Mouse (Mus musculus) CD4-positive, CD25-positive, alpha-beta regulatory T cell, adult 4 months (primary cell): ENCODE data around the gene Slc25a24. TPM values are rescaled to one million over a fixed set of nuclear protein-coding genes. Genes with fewer than 3 reads are reported as not detected.
A peak's percentile ranks its signal among the peaks of the same experiment; 100 is the strongest.

Experiments used
- ATAC-seq: one replicate; pipeline ENCODE4 v1.8.0; 2017
- polyA plus RNA-seq, 2 experiments: library from polyadenylated mRNA; unstranded; fragments of 100-300 nt; shearing (Covaris generic); gene quantifications; one replicate each; pipeline ENCODE4 v1.2.1; 2017

The Slc25a24 gene
- 10 to 100 TPM; 14.0 to 16.8 TPM for polyA plus RNA-seq

GRCm38 (mm10) chr3:109122641-109123530, at the start of gene Slc25a24:
TSS of gene Slc25a24 (plus strand) at chr3:109123149.
- ATAC-seq = peak; percentile 70

GRCm38 (mm10) chr3:109080169-109080568, 42.8 kb upstream of the Slc25a24 start, which contains the start of gene Slc25a54:
TSS of gene Slc25a54 (plus strand) at chr3:109080469.
- no peak for ATAC-seq

- no peak for ATAC-seq
These were observed 38.5 kb upstream of the Slc25a24 start for GRCm38 (mm10) chr3:109084418-109084817.

GRCm38 (mm10) chr3:109088460-109088859, 34.5 kb upstream of the Slc25a24 start:
- ATAC-seq = no peak

- no peak for ATAC-seq
These were observed 18.2 kb upstream of the Slc25a24 start for GRCm38 (mm10) chr3:109104702-109105101.

- no peak for ATAC-seq
These were observed 5.8 kb upstream of the Slc25a24 start for GRCm38 (mm10) chr3:109117136-109117535.

GRCm38 (mm10) chr3:109119562-109119961, 3.4 kb upstream of the Slc25a24 start:
- no peak for ATAC-seq

GRCm38 (mm10) chr3:109119973-109120372, 3.0 kb upstream of the Slc25a24 start:
- ATAC-seq = no peak

- ATAC-seq = no peak
These were observed 607 bp downstream of the Slc25a24 start for GRCm38 (mm10) chr3:109123531-109123981.

GRCm38 (mm10) chr3:109124091-109124490, 1.1 kb downstream of the Slc25a24 start:
- ATAC-seq = peak; percentile 65

GRCm38 (mm10) chr3:109125531-109125930, 2.6 kb downstream of the Slc25a24 start:
- ATAC-seq = no peak

- ATAC-seq = no peak
These were observed 6.8 kb downstream of the Slc25a24 start for GRCm38 (mm10) chr3:109129768-109130167.

GRCm38 (mm10) chr3:109132966-109133365, 10.0 kb downstream of the Slc25a24 start:
- no peak for ATAC-seq

GRCm38 (mm10) chr3:109134036-109134435, 11.1 kb downstream of the Slc25a24 start:
- ATAC-seq = no peak

GRCm38 (mm10) chr3:109135352-109135751, 12.4 kb downstream of the Slc25a24 start:
- ATAC-seq = no peak

GRCm38 (mm10) chr3:109152561-109152960, 29.6 kb downstream of the Slc25a24 start:
- ATAC-seq = no peak

GRCm38 (mm10) chr3:109153410-109153809, 30.5 kb downstream of the Slc25a24 start:
- no peak for ATAC-seq

- ATAC-seq = no peak
These were observed 33.1 kb downstream of the Slc25a24 start for GRCm38 (mm10) chr3:109155926-109156669.

- ATAC-seq = no peak
These were observed 34.5 kb downstream of the Slc25a24 start for GRCm38 (mm10) chr3:109157481-109157880.

GRCm38 (mm10) chr3:109164088-109164487, 41.1 kb downstream of the Slc25a24 start:
- ATAC-seq = no peak

GRCm38 (mm10) chr3:109164644-109165043, 41.7 kb downstream of the Slc25a24 start:
- ATAC-seq = no peak

GRCm38 (mm10) chr3:109165214-109165829, 42.4 kb downstream of the Slc25a24 start:
- no peak for ATAC-seq

- no peak for ATAC-seq
These were observed 46.2 kb downstream of the Slc25a24 start for GRCm38 (mm10) chr3:109169121-109169520.
